Mouse (Mus musculus) activated CD4-positive, CD25-positive, alpha-beta regulatory T cell, adult 4 months (primary cell): Measurements from ENCODE around the gene Slx4. TPM values are rescaled to one million over a fixed set of nuclear protein-coding genes. Genes with fewer than 3 reads are reported as not detected.
"Not testable (repeated sequence)": the region's sequence is repeated elsewhere in the genome, so short reads cannot be mapped to it uniquely, and the experiment has no call there.

Experiments
- ATAC-seq: one replicate; pipeline ENCODE4 v1.8.0; 2017
- polyA plus RNA-seq, 2 experiments: library from polyadenylated mRNA; unstranded; fragments of 100-300 nt; shearing (Covaris generic); gene quantifications; one replicate each; pipeline ENCODE4 v1.2.1; 2017

The Slx4 gene
- 10 to 100 TPM; 15.2 to 22.2 TPM for polyA plus RNA-seq

DNA sequence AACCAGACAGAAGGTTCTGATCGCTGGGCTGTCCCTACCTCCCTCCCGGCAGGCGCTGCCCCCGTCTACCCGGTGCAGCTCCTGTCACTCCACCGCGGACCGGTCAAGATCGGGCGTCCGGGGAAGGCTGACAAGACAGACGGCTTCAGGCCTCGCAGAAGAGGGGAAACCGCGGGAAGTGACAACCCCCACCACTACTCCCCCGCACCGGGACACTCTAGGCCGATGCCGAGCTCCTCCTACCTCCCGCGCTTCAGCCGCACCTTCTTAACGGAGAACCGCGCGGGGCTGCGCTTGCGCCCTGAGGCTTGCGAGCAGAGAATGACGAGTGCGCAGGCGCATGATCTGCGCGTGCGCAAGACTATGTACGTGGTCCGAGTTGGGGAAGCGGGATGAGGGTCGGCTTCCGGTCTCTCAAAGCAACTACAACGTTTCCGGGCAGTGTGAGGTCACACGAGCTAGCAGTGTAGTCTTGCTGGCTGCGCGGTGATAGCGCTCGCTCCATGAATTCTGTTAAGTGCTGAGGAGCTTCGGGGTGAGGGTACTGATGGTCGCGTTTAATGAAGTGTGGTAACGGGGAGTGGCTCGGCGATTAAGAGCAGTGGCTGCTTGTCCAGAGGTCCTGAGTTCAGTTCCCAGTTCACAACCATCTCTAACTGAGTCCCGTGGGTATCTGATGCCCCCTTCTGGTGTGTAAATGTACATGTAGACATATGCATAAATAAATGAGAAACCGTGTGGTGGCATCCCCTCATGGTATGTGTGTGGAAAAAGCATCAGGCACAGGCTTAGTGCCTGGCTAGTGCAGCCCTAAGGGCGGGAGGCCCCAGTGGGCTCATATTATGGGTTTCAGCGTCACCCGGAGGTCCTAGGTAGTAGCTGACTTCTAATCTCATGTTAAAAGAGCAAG is at the start of gene Slx4:
TSS of gene Slx4 (minus strand) at position 282 of the 910 bp plus-strand sequence.
- ATAC-seq = peak; percentile 89

DNA sequence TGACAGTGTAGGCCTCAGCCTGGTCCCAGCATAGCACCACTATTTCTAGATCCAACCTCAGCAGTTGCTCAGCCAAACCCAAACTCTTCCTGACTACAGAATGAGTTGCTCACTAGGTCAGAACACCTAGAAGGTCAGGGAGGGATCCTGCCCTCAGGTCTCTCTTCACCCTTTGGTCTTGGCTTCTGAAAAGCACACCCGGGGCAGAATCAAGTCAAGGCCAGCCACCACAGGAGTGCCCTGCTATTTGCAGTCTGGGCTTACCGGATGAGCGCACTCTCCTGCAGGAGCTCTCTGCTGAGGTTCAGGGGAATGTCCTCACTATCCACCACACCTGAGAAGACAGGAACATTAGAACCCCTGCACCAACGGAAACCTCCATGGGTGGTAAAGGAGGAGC is 49.0 kb upstream of the Slx4 start:
- ATAC-seq = no peak

DNA sequence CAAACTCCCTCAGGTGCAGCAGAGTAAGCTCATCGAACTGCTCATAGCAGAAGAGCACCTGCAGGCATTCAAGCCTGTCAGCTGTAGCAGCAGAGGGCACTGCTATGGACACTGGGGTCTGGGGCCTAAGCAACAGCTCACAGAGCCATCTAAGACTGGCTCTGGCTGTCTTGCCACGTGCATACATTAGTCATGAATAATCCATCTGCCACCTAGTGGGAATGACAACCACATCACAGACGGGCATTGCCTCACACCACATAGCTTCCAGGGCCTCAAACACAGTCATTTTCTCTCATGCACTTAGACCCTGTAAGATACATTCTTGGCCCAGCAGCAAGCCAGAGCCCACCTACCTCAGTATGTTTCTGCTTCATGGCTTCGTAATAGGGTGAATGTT is 42.0 kb upstream of the Slx4 start:
- ATAC-seq = no peak

DNA sequence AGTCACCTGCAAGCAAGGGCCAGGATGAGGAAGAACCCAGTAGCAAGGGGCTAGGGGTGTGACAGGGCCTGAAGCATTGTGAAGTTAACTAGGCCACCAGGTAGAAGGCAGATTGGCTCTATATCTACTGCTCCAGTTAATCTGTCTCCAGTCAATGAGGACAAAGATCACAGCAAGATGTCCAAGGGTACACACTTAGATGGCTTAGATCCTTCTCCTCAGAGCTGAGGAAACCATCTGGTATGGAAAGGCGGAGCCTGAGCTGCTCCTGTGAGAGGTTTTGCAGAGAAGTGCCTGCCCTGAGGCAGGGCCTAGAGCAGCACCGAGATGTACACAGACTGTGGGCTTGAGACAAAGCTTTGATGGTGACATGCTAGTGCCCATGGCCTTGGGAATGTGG is 40.5 kb upstream of the Slx4 start:
- no peak for ATAC-seq

DNA sequence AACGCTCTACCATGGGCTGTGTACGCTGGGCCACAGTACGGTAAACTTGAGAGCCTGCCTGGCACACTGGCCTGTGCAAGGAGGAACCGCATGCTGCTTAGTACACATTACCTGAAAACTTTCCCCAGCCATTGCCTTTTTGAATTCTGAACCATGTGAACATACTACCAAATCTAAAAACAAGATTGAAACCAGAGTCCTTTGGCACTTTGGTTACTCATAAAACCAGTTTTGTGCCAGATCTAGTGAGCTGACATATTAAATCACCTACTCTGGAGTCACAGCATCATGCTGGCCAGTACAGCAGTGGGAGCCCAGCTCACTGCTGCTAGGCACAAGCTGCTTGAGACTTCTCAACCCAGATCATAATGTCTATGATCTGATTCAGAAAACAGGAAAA is 38.1 kb upstream of the Slx4 start:
- no peak for ATAC-seq

DNA sequence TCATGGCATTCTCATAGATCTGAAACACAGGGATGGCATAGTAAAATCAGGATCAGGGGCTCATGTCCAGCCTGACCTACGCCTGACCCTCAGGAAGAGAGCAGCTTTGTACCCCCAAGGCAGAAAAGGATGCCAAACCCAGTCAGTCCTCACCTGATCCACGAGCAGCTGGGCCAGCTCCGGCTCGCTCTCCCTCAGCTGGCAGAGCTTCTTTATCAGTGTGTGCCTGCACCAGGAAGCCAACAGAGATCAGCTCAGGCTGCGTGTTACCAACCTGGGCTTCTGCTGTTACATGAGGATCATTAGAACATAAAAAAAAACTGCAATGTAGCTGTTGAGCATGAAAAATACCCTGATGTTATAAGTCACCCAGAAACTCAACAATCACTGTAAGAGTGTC is 36.6 kb upstream of the Slx4 start:
- ATAC-seq = no peak

DNA sequence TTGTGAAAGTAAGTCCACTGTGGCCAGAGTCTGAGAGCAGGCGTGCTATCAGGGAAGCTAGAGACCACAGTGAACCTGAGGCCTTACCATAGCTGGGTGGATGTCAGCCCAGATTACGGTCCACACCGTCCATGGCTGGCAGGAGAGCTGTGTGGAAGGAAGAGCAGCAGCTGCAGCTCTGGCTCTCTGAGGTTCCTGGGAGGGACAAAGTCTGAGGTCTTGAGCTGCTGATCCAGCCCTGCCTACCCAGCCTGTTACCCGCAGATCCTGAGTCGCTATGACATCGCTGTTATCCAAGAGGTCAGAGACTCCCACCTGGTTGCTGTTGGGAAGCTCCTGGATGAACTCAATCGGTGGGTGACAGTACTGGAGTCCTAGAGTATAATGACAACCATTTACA is 34.1 kb upstream of the Slx4 start:
- ATAC-seq = no peak

DNA sequence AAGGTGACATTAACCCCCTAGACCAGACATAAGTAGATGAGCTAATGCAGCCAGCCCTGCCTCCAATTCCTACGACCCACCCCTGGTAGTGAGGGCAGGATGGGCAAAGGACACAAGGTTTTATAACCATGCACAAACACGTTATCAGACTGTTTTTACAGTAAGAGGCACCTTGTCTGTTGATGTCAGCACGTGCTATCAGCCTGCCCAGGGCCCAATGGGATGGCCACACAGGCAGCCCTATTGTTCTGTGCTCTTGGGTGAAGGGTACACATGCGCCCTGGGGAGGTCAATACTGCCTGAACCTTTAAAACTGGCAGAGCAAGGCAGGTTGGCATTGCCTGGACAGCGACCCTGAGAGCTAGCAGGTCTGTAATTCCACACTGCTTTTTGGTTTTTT is 33.2 kb upstream of the Slx4 start, which contains the start of gene Dnase1:
TSS of gene Dnase1 (plus strand) at position 136 of the 400 bp plus-strand sequence.
- no peak for ATAC-seq

DNA sequence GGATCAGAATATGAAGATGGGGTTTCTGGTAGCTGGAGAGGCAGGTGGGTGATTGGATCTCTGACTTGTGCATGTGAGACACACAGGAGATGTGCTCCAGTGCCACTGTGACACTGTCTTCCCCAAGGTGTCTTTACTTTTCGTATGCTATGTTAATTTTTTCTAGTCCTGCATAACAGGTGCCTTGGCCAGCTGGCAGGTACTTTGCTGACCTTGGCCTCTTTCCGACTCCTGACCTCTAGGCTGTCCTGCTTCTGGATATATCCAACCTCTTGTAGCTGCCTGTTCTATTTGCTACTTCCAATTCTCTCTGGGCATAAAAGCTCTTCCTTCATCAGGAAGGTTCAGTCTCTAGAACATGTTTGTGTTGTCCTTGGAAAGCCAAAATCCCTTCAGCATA is 32.0 kb upstream of the Slx4 start:
- no peak for ATAC-seq

DNA sequence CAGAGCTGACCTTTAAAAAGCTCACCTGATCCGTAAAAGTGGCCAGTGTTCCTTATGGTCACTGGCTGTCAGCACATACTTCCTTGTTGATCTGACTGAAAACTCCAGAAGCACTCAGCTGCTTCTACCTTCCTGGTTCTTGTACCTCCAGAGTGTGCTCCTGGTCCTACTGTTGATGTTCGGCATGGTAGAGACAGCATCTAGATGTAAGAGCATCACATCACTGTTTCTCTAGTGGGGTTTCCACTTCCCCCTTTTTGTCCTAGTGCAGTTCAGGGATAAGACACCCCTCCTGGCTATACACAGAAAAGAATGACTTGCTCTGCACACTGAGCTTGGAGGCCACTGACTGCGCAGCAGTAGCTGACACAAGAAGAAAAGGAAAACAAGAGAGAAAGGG is 30.9 kb upstream of the Slx4 start:
- no peak for ATAC-seq

DNA sequence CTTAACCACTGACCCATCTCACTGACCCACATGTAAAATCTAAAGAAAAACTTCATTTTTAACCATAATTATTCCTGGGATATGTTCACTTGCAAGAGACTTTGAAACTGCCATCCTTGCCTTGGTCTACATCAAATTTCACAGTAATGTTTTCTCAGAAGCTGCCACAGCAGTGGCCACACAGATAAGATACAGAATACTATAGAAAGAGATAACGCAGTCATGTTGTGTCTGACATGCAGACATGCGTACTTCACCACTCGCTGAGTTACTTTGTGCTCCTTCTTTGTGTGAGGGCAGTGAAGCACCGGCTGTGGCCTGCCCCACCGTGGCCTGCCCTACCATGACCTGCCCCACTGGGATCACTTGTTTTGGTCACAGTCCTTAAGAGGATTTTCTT is 30.4 kb upstream of the Slx4 start:
- ATAC-seq = no peak

DNA sequence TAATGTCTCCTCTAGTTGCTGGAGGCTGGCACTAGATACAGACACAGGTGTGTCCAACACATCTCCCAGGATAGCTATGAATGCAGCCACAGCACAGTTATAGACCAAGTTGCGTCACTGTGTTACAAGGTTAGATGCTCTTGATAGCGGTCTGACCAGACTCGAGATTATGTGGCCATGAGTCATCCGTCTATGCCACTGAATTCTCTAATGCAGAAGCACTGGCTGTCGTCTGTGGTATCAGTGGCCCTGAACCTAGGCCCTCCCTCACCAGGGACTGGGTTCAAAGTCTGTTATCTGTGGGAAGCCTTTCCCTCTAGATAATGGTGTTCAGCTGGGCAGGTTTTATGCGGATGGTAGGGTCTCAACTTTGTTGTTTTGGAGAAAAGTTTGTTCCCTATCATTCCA is 28.8 kb upstream of the Slx4 start:
- no peak for ATAC-seq

DNA sequence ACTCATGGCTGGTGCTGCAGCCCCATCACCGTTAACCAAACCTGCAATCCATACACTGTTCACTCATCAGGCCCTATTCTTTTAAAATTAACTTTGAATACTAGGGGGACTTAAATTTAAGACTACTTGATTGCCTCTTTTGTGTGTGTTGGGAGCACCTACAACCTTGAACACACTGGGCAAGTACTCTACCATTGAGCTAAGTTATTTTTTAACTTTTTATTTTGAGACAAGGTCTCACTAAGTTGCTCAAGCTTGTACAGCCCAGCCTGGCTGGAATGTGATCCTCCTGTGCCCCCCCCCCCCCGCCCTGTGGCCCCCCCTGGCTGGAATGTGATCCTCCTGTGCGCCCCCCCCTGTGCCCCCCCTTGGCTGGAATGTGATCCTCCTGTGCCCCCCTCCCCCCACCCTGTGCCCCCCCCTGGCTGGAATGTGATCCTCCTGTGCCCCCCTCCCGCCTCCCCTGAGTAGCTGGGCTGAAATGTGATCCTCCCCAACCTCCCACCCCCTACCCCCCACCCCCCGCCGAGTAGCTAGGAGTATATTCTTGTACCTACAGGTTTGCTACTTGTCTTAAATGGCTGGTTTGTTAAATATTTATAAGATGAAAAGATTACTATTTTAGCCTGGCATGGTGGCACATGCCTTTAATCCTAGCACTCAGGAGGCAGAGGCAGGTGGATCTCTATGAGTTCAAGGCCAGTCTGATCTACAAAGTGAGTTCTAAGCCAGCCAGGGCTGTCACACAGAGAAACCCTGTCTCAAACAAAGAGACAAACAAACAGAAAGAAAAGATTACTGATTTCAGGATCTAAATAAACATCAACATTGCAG is 28.1 kb upstream of the Slx4 start:
- no peak for ATAC-seq

DNA sequence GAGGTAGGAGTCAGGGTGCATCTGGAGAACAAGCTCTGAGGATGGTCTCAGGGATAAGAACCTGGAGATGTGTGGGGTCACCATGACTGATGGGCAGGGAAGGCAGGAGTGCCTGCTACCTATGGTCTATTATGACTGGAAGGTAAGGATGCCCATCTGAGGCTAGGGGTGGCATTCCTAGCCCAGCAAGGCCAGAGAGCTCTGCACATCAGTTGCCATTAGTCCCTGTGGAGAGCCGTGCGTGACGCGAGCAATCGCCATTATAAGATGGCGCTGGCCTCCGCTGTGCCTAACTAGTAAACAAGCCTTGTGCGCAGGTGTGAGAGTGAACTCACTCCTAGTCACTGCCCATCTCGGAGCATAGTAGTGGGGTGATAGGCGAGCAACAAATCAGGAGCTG is 26.9 kb upstream of the Slx4 start:
- ATAC-seq = no peak

DNA sequence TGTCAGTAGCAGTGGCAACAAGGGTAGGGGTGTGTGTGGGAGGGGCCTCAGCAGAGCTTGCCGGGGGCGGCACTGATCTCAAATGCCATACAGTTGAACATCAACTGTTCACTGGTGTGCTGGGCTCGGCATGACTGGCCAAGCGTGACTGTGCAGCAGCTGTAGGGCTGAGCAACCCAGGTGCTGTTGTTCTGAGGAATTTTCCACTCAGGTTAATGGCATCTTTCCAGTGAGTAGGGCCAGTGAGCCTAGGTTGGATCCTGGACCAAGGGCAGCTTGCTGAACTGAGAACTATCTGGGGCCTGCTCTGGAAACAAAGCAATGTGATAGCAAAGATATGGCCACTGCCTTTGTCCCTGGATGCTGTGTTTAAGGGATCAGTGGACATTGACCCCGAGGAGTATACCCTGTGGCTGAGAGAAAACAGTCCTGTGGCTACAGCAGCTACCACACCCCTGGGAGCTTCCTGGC is 25.8 kb upstream of the Slx4 start:
- ATAC-seq = no peak

DNA sequence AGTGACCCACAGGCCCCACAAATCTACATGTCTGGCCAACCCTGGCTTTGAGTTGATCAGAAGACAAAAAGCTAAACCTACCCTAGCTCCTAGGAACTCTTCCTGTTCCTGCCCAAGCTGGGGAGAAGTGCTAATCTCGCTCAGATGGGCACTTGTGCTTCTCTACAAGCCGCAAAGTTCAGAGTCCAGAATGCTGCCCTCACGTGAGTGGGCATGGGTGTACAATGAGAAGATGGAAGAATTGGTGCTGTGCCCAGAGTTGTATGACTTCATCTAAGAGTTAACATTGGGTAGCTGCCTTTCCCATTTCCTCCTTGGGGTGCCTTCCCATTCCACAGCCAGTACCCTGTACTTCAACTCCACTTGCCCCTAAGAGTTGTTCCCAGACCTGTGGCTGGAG is 23.6 kb upstream of the Slx4 start:
- no peak for ATAC-seq

DNA sequence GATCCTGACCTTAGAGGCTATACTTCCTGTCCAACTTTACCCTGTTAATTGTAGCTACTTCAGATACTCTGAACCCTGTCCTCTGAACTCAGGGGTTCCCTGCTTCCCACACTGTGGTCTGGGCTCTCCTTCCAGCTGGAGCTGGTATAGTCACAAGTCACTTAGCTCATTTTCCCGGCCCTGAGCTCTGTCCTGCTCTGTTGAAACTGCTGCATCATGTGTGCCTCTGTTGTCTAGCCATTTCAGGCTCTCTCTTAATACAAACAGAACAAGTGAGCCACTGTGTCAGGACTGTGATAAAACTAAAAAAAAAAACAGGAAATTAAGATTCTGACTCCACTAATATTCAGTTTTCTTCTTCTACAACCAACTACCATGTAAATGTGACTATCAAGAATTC is 23.1 kb upstream of the Slx4 start:
- no peak for ATAC-seq

DNA sequence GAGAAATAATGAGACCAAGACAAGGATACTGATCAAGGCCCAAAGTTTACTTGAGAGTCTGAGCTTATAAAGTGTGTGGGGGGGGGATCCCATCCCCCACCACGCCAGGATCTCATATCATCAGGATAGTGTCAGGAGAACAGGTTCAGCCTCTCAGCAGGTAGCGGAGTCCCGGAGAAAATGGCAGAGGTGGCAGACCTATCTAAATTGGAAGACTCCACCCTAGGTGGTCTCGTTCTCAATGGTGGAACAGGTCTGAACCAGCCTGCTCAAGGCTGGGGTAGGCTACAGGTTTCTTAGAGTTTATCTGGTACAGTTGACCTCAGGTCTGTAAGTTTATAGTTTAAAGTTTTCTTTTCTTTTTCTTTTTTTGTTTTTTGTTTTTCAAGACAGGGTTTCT is 19.1 kb upstream of the Slx4 start:
- no peak for ATAC-seq

DNA sequence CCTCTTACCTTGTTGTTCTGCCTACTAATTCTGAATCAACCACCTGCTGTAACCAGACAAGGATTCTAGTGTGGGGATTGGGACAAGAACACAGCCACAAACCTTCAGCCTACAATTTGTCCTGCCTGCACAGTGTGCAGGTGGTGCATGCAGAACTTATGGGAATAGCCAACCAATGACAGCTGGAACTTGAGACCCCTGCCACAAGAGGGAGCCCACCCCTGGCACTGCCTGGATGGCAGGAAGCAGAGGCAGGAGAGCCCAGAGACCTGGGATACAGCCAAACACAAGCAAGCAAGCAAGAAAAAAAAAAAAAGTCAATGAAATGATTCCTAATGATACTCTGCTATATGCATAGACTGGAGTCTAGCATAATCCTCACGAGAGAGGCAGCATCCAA is 17.7 kb upstream of the Slx4 start:
- ATAC-seq = no peak

DNA sequence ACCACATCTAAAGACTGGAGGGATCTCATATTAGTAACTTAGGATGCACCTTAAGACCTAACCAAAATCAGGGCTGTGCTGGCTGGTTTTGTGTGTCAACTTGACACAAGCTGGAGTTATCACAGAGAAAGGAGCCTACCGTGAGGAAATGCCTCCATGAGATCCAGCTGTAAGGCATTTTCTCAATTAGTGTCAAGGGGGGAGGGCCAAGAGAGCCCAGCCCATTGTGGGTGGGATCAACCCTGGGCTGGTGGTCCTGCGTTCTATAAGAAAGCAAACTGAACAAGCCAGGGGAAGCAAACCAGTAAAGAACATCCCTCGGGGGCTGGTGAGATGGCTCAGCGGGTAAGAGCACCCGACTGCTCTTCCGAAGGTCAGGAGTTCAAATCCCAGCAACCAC is 13.9 kb upstream of the Slx4 start:
- not testable (repeated sequence) for ATAC-seq

DNA sequence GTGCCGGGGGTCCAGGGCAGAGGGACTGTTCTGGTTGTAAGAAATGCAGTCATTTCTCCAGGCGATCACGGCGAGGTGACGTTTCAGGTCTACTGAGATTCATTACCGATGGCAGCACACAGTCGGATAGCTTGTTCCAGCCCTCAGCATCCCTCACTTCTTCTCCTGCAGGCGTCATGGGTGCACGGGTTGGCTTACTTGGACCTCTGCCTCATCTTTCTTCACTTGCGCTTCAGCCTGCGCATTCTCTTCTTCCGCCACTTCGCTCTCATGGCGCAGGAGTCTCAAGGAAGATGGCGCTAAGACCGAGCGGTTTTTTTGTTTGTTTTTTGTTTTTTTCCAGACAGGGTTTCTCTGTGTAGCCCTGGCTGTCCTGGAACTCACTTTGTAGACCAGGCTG is 13.2 kb upstream of the Slx4 start:
- not testable (repeated sequence) for ATAC-seq

DNA sequence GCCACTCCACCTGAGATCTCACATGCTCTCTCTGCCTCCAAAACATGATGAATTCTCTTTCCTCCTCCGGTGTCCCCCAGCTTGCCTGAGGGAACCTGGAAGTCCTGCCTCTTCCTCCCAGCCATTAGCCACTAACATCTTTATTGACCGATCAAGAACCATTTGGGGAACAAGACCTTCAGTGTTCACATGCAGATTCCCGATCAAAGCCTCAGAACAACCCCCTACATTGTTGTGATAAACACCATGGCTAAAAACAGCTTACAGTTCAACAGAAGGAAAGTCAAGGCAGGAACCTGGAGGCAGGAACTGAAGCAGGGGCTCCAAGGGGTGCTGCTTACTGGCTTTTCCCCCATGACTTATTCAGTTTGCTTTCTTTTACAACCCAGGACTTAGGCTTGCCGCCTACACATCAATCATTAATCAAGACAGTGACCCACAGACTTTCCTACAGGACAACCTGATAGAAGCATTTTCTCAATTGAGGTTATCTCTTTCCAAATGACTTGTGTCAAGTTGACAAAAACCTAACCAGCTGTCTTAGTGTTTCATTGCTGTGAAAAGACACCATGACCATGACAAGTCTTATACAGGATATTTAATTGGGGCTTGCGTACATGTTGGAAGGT is 10.6 kb upstream of the Slx4 start:
- ATAC-seq = no peak

DNA sequence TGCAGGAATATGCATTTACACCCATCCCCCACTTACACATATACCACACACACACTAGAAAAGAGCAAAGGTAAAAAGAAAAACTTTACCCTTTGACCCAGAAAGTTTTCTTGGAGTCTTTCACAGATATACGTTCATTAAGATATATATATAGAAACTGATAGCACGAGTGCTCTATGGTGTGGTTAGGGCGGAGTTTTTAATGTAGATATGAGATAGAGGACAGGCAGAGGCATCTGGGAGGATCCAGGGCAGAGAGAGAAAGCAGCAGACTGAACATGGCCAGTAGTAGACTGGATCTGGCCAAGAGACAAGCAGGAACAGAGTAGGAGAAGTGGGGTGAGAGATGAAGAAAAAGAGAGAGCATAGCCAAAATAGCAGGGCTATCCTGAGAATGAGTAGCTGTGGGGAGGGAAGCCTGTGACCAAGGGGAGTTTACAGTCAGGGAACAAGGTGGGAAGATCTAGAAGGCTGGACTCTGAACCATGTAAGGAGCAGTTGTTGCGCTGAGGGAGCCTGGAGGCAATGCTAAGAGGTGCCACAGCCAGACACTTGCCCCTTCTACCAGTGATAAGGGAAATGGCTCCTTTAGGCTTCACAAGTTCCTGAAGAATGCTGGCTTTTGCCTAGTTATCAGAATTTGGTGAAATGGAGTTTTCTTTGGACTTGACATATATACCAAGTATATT is 9.5 kb upstream of the Slx4 start:
- ATAC-seq = no peak
